ENCODE assay signal across 21 mouse cellular contexts in the genomic region with DNA sequence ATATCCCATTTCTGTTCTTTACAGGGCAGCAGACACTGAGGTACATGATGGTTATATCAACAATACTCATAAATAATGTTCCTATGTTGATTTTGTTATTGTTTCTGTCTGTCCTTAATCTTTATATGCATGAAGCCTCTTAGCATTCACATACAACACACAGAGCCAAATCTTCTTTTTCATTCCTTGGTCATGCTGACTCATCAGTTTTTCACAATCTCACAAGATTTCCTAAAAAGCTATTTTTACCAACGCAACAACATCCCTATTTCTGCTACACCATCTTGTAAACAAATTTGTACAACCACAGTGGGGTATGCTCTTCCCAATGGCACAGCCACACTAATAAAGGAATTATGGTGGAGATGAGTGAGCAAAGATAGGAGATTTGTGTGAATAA.
"Had no signal": no experiment of that assay in that cellular context is flagged by ENCODE, and none has a peak within 500 bp of the region (broad histone marks: within the 10 kb centered on the region; RNA-seq: fewer than 3 reads in every experiment).

No protein-coding gene starts in this region.

- H3K27me3 ChIP-seq: embryonic facial prominence, embryonic 12.5 days; embryonic facial prominence, embryonic 13.5 days; embryonic facial prominence, embryonic 15.5 days; forebrain, embryonic 12.5 days; forebrain, embryonic 13.5 days; forebrain, embryonic 15.5 days had no signal

- DNase-seq: cerebellum, postnatal 36 days; forebrain, postnatal 0 days; gastrocnemius, adult 2 months; gastrocnemius, postnatal 10 days; gastrocnemius, postnatal 14 days; gastrocnemius, postnatal 25 days; gastrocnemius, postnatal 36 days; heart, adult 11 months; heart, adult 18-20 months; heart, adult 2 months had no signal

- H3K36me3 ChIP-seq: embryonic facial prominence, embryonic 10.5 days; embryonic facial prominence, embryonic 12.5 days; embryonic facial prominence, embryonic 13.5 days; embryonic facial prominence, embryonic 15.5 days; forebrain, embryonic 10.5 days; forebrain, embryonic 12.5 days; forebrain, embryonic 15.5 days; heart, embryonic 10.5 days had no signal

- H3K4me1 ChIP-seq: embryonic facial prominence, embryonic 10.5 days; embryonic facial prominence, embryonic 12.5 days; embryonic facial prominence, embryonic 13.5 days; embryonic facial prominence, embryonic 15.5 days; forebrain, embryonic 12.5 days; forebrain, embryonic 13.5 days; forebrain, embryonic 15.5 days; heart, embryonic 10.5 days had no signal

- H3K9ac ChIP-seq: embryonic facial prominence, embryonic 12.5 days; embryonic facial prominence, embryonic 13.5 days; embryonic facial prominence, embryonic 15.5 days; forebrain, embryonic 12.5 days; forebrain, embryonic 13.5 days; forebrain, embryonic 15.5 days; forebrain, postnatal 0 days had no signal

- H3K4me3 ChIP-seq: embryonic facial prominence, embryonic 10.5 days; embryonic facial prominence, embryonic 12.5 days; embryonic facial prominence, embryonic 13.5 days; embryonic facial prominence, embryonic 15.5 days; erythroblast, embryonic 14.5 days; forebrain, embryonic 10.5 days; forebrain, embryonic 12.5 days; forebrain, embryonic 13.5 days; forebrain, embryonic 15.5 days; gastrocnemius, adult 2 months; heart, adult 2 months; heart, embryonic 10.5 days had no signal

- H3K27ac ChIP-seq: embryonic facial prominence, embryonic 10.5 days; embryonic facial prominence, embryonic 12.5 days; embryonic facial prominence, embryonic 13.5 days; embryonic facial prominence, embryonic 15.5 days; forebrain, embryonic 10.5 days; forebrain, embryonic 12.5 days; forebrain, embryonic 13.5 days; forebrain, embryonic 15.5 days; gastrocnemius, adult 2 months; heart, adult 2 months; heart, embryonic 10.5 days had no signal

- H3K9me3 ChIP-seq: embryonic facial prominence, embryonic 10.5 days; embryonic facial prominence, embryonic 12.5 days; embryonic facial prominence, embryonic 13.5 days; embryonic facial prominence, embryonic 15.5 days; forebrain, embryonic 10.5 days; forebrain, embryonic 12.5 days; forebrain, embryonic 13.5 days; forebrain, embryonic 15.5 days; heart, embryonic 10.5 days had no signal

- H3K4me2 ChIP-seq: embryonic facial prominence, embryonic 12.5 days; embryonic facial prominence, embryonic 13.5 days; embryonic facial prominence, embryonic 15.5 days; forebrain, embryonic 12.5 days; forebrain, embryonic 13.5 days; forebrain, embryonic 15.5 days; heart, embryonic 11.5 days had no signal
